Mouse (Mus musculus) kidney, adult 11 months (tissue): ENCODE data around the gene Slc8a3.

Source experiments
- DNase-seq: peaks from one replicate; pipeline ENCODE4 v3.0.0; 2022

Slc8a3 gene

GRCm38 (mm10) chr12:81175252-81175651 is 157.7 kb downstream of the Slc8a3 start:
- DNase-seq = no peak

- DNase-seq = no peak
These were observed 159.1 kb downstream of the Slc8a3 start for GRCm38 (mm10) chr12:81173893-81174292.

- DNase-seq = no peak
These were observed 160.0 kb downstream of the Slc8a3 start for GRCm38 (mm10) chr12:81173011-81173410.

GRCm38 (mm10) chr12:81170076-81170475 is 162.9 kb downstream of the Slc8a3 start:
- no peak for DNase-seq

- no peak for DNase-seq
These were observed 164.5 kb downstream of the Slc8a3 start for GRCm38 (mm10) chr12:81168494-81168893.

- DNase-seq = no peak
These were observed 164.9 kb downstream of the Slc8a3 start for GRCm38 (mm10) chr12:81168031-81168430.

GRCm38 (mm10) chr12:81167142-81167541 is 165.8 kb downstream of the Slc8a3 start:
- DNase-seq = no peak

- no peak for DNase-seq
These were observed 166.4 kb downstream of the Slc8a3 start for GRCm38 (mm10) chr12:81166615-81167014.

GRCm38 (mm10) chr12:81166092-81166491 is 166.9 kb downstream of the Slc8a3 start:
- DNase-seq = no peak

- DNase-seq = no peak
These were observed 169.4 kb downstream of the Slc8a3 start for GRCm38 (mm10) chr12:81163566-81163965.

GRCm38 (mm10) chr12:81163131-81163530 is 169.8 kb downstream of the Slc8a3 start:
- no peak for DNase-seq

- no peak for DNase-seq
These were observed 171.7 kb downstream of the Slc8a3 start for GRCm38 (mm10) chr12:81161282-81161681.

GRCm38 (mm10) chr12:81160831-81161230 is 172.1 kb downstream of the Slc8a3 start:
- DNase-seq = no peak

GRCm38 (mm10) chr12:81160425-81160824 is 172.6 kb downstream of the Slc8a3 start:
- no peak for DNase-seq

GRCm38 (mm10) chr12:81159947-81160346 is 173.0 kb downstream of the Slc8a3 start:
- no peak for DNase-seq

GRCm38 (mm10) chr12:81156841-81157240 is 176.1 kb downstream of the Slc8a3 start:
- no peak for DNase-seq

GRCm38 (mm10) chr12:81155675-81156074 is 177.3 kb downstream of the Slc8a3 start:
- no peak for DNase-seq

- no peak for DNase-seq
These were observed 180.9 kb downstream of the Slc8a3 start for GRCm38 (mm10) chr12:81152082-81152481.

GRCm38 (mm10) chr12:81150917-81151316 is 182.1 kb downstream of the Slc8a3 start:
- DNase-seq = no peak

GRCm38 (mm10) chr12:81147956-81148355 is 185.0 kb downstream of the Slc8a3 start:
- no peak for DNase-seq
